Mouse (Mus musculus): Measurements from ENCODE around the gene Shc1. TPM values are rescaled to one million over a fixed set of nuclear protein-coding genes. Genes with fewer than 3 reads are reported as not detected.

The Shc1 gene
- 71.5 TPM for polyA plus RNA-seq (2017; shearing (Covaris generic))

DNA sequence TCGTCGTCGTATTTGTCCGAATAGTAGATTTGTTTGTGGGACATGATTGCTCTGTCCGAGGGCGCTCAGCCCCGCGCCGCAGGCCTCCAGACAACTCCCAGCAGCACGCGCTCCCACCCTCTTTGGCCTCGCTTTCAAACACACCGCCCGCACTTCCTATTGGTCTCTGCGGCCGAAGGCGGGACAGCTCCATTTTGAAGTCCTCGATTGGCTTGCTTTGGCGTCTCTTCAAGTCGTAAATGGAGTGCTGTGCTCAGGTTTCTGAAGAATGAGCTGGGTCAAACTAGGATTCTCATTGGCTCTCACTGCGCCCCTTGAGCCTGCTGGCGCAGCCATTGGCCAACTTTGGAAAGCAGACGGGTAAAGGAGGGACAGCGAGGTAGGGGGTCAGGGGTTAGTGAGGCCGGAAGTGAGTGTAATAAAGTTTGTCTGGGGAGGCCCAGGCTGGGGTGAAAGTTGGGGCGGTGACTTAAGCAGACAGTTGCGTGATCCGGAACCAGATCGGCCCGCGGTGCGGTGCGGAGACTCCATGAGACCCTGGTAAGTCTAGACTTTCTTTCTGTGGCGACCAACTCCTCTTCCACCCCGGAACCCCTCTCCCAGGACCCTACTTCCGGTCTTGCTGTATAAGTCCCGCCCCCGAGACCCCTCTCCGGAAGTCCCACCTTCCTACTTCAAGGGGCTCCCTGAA is at the start of gene Shc1, which contains the start of gene Cks1b:
TSS of gene Shc1 (plus strand) at position 274 of the 691 bp plus-strand sequence.
TSS of gene Cks1b (minus strand) at position 214 of the 691 bp plus-strand sequence.

DNA sequence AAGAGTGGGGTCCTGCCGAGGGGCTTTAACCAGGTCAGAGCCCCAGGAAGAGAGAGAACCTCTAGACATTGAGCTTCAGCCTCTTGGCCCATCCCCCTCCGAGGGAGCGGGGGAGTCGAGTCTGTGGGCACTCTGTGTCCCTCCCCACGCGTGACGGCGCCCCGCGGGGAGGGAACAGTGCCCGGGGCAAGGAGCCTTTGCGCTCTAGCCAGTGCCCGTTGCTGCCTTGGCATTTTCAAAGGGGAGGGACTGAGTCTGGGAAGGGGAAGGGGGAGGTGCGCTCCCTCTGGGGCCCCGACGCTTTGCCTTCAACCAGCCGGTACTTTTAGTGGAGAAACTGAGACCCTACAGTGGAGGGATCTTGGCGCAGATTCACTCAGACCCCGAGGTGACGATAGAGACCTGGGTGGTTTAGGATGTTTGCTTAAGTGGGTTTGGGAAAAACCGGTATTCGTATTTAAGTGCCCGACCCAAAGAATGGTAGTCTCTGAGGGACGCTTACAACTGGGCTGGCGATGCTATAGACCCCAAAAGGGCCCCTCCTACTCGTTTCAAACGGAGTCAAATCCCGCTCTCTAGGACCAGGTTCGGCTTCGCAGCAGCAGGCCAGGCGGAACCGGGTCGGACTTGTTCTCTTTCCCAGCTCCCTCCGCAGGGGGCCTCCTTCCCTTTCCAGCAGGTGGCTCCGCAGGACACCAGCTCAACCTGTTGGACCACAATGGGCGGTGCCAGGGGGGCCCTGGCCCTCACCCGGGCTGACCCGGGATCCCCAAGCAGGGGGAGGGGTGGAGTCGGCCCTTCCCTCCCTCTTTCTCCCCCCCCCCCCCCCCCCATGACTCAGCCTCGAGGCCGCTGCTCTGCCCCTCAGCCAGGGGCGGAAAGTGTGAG is 24.0 kb upstream of the Shc1 start, which contains the start of gene Zbtb7b:
TSS of gene Zbtb7b (minus strand) at position 771 of the 888 bp plus-strand sequence.

DNA sequence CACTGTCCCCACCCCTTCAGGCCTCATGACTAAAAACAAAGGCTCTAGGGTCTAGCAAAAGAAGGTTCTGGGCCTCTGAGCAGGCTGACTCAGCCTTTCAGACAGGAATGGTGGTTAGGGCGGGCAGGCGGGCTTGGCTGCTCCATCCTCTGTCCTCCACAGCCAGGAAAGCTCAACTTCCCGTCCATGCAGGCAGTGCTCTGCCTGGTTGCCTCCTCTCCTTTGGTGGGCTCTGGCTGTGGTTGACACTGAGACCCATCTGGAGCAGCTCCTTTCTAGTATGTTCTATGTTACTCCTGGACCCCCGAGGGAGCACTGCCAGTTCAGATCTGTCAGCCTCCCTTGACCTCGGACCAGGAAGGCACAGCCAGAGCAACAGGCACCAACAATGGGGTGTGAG is 15.6 kb upstream of the Shc1 start, which contains the start of gene Lenep:
TSS of gene Lenep (minus strand) at position 101 of the 400 bp plus-strand sequence.

DNA sequence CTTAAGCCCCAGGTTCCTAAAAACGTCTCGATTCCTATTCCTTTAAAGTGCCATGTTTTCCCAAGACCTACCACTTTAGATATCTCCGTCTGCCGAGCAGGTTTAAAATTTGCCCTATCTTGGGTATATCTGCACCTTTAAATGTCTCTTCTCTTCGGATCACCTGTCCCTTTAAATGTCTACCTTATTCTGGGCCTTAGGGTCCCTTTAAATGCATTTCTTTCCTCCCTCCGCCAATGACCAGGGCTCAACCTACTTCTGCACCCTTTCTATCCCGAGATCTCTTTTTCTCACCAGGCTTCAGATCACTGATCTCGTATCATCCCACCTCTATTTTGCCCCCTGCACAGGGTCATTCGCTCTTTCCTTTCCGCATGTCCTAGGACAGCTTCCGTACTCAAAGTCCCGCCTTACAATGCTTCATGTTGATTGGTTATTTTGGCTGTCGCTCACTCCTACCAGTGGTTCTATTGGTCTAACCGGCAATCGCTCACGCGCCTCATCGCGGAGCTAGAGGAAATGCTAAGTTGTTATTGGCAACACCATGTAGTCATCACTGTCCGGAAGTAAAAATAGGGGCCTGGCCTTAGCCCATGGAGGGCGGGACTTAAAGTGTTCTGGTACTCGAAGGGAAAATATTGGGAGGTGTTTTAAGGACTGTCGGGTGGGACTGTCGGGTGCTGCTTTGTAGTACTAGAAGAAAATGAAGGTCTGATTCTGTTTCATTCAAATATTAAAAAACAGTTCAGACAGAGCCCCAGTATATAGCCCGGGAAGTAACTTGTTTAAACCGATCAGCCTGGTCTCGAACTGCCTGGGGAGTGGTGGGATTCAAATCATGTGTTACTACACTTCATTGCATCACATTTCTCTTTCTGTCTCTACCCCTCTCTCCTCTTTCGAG is 6.5 kb upstream of the Shc1 start, which contains the start of gene Flad1:
TSS of gene Flad1 (minus strand) at position 381 of the 904 bp plus-strand sequence.

DNA sequence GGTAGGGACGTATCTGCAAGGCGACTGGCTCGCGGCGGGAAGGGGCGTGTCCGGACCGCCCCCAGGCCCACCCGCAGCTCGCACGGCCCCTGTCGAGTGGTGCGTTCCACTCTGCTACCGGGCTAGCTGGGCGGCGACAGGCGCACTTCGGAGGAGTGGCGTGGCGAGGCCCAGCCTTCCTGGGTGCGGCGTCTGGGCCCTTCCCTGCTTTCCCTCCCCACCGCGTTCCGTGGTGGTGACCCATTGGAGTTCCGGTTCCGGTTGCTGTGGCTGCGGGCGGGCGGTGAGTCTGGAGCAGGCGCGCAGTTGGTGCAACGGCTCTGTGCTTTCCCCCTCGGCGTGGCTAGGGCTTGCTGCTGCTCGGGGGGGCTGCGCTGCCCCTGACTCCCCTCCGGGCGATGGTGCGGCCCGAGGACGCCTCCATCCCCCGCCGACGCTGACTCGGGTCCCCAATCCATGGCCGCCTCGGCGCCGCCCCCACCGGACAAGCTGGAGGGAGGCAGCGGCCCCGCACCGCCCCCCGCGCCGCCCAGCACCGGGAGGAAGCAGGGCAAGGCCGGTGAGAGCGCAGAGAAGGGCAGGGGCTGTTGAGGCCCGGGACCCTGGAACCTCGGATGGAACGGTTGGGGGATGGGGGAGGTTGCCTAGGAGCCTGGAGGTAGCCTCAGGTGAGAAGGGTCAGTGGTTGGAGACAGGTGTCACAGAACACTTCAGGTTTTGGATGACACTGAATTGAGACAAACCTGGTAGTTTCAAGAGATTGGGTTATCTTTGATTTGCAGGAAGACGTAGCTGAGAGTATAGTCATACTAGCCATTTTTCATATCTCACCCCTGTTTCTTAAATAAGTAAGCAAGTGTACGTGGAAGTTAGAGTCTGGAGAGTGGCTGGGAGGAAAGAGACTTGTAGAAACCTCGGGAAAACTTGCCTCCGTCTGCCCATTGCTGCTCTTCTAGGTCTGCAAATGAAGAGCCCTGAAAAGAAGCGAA is 12.2 kb downstream of the Shc1 start, which contains the start of gene Pygo2:
TSS of gene Pygo2 (plus strand) at position 44 of the 989 bp plus-strand sequence.

DNA sequence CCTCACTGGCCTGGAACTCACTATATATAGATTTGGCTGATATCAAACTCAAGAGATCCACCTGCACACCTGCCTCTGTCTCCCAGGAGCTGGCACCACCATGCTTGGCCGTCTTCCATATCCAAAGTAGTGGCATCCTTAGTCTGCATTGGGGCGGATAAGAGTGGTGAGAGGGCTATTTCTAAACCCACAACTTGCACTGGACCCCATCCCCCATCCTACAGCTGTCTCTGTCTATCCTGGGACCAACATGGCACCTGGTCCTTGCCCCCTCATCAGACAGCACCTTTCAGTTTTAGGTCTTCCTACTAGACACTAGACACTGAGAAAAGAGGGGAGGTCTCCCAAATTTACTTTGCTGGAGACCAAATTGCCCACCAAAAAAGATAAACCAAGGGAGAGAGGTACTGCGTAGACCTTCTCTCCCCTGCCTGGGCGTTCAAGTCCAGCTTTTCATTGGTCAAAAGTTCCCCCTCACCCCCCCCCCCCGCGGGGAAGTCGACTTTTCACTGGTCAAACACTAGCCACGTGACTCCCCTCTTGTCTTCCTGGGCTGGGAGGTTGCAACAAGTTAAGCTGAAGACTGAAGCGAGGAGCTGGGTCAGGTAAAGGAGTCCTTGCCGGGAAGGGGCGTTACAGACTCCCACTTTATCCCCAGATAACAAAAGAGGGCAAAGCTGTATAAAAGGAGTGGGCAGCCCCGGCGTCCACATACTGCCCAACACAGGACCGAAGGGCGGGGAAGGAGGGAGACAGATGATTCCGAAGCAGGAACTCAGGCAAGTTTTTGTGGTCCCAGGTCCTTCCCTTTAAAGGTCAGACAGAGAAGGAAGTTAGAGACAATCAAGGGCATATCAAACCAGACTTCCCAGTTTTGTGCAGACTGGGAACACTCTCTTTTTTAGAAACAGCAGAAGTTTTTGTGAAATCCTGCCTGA is 18.2 kb downstream of the Shc1 start, which contains the start of gene Pbxip1:
TSS of gene Pbxip1 (plus strand) at position 531 of the 938 bp plus-strand sequence.

DNA sequence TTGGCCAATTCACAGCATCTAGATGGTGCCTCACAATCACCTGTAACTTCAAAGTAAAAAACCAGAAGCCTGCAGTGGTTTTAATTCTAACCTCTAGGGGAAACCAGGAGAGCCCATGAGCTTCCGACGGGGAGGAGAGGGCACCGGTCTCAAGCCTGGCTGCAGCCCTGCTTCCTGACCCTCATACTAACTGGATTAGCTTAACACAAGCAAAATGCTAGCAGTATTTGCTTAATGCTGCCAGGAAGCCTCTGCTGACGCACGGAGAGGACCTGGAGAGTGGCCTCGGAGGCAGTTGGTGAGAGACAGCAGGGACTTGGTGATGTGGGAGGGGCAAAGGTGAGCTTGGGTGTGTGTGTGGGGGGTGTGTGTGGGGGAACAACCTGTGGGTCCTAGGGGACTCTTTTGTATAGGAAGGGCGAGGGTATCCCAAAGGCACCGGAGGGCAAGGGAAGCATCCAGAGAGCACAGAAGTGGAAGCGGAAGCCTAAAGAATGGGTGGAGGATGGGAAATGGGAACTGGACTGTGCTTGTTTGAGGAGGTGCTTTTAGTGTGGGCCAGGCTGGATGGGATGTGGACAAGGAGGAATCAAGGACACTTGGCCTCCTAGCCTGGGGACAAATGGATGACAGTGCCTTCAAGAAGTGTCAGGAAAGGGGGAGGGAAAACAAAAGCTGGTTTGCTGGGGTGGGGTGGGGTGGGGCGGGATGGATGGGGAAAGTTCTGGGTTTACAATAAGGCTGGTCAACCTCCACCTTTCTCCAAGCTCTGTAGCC is 36.3 kb downstream of the Shc1 start, which contains the start of gene Pmvk:
TSS of gene Pmvk (plus strand) at position 141 of the 777 bp plus-strand sequence.

Other genes with a start within 250 kb of the Shc1 start
- 240 TPM for gene Scamp3, start 241.0 kb upstream of the Shc1 start, polyA plus RNA-seq (2017; shearing (Covaris generic))
- gene Fam189b, start 235.3 kb upstream of the Shc1 start, polyA plus RNA-seq (2017; shearing (Covaris generic)), result 102 TPM
- gene Gba, start 215.5 kb upstream of the Shc1 start, polyA plus RNA-seq (2017; shearing (Covaris generic)), result 106 TPM
- 2.3 TPM for gene Thbs3, start 203.3 kb upstream of the Shc1 start, polyA plus RNA-seq (2017; shearing (Covaris generic))
- gene Mtx1, start 191.4 kb upstream of the Shc1 start, polyA plus RNA-seq (2017; shearing (Covaris generic)), result 86.4 TPM
- 12.5 TPM for gene Muc1, start 189.4 kb upstream of the Shc1 start, polyA plus RNA-seq (2017; shearing (Covaris generic))
- 246 TPM for gene Krtcap2, start 172.5 kb upstream of the Shc1 start, polyA plus RNA-seq (2017; shearing (Covaris generic))
- gene Trim46, start 172.1 kb upstream of the Shc1 start, polyA plus RNA-seq (2017; shearing (Covaris generic)), result 2.6 TPM
- gene Dpm3, start 159.1 kb upstream of the Shc1 start, polyA plus RNA-seq (2017; shearing (Covaris generic)), result 76.3 TPM
- gene Slc50a1, start 147.9 kb upstream of the Shc1 start, polyA plus RNA-seq (2017; shearing (Covaris generic)), result 134 TPM
- gene Efna1, start 137.3 kb upstream of the Shc1 start, polyA plus RNA-seq (2017; shearing (Covaris generic)), result not detected
- not detected for gene Efna3, start 95.5 kb upstream of the Shc1 start, polyA plus RNA-seq (2017; shearing (Covaris generic))
- gene Efna4, start 80.4 kb upstream of the Shc1 start, polyA plus RNA-seq (2017; shearing (Covaris generic)), result 0.32 TPM
- gene Adam15, start 68.4 kb upstream of the Shc1 start, polyA plus RNA-seq (2017; shearing (Covaris generic)), result 18.8 TPM
- 0.16 TPM for gene Dcst2, start 56.5 kb upstream of the Shc1 start, polyA plus RNA-seq (2017; shearing (Covaris generic))
- gene Dcst1, start 53.2 kb upstream of the Shc1 start, polyA plus RNA-seq (2017; shearing (Covaris generic)), result 0.16 TPM
- 10.7 TPM for gene Zbtb7b, start 23.7 kb upstream of the Shc1 start, polyA plus RNA-seq (2017; shearing (Covaris generic))
- gene Lenep, start 15.7 kb upstream of the Shc1 start, polyA plus RNA-seq (2017; shearing (Covaris generic)), result not detected
- gene Flad1, start 6.6 kb upstream of the Shc1 start, polyA plus RNA-seq (2017; shearing (Covaris generic)), result 32.0 TPM
- gene Cks1b, start 60 bp upstream of the Shc1 start, polyA plus RNA-seq (2017; shearing (Covaris generic)), result 10.2 TPM
- 47.8 TPM for gene Pygo2, start 11.8 kb downstream of the Shc1 start, polyA plus RNA-seq (2017; shearing (Covaris generic))
- gene Pbxip1, start 18.3 kb downstream of the Shc1 start, polyA plus RNA-seq (2017; shearing (Covaris generic)), result 109 TPM
- 7.7 TPM for gene Pmvk, start 36.1 kb downstream of the Shc1 start, polyA plus RNA-seq (2017; shearing (Covaris generic))
- gene Kcnn3, start 101.7 kb downstream of the Shc1 start, polyA plus RNA-seq (2017; shearing (Covaris generic)), result not detected

Data from effector memory CD4-positive, alpha-beta T cell, adult 7 months (primary cell).